7 mouse cellular contexts compared by ENCODE assay signal in genomic region chr11:72214591-72215409, GRCm38 (mm10). TPM values are rescaled to one million over a fixed set of nuclear protein-coding genes. Genes with fewer than 3 reads are reported as not detected.
A peak's percentile ranks its signal among the peaks of the same experiment; 100 is the strongest.
DNase-seq lines count a peak whose midpoint lies in the region; ATAC-seq lines count a peak whose summit lies in the region.

No protein-coding gene starts in this region.

- intact Hi-C loops in left cerebral cortex, postnatal 25 days (cut with DNase I) = no loop called here

- H3K4me1 ChIP-seq in intestine, embryonic 15.5 days (replicated peaks) = peaks cover 4% of the 10 kb centered on the region; the same call in 1 of the 2 replicates
- peaks cover 29% of the 10 kb centered on the region for H3K4me1 ChIP-seq in midbrain, embryonic 10.5 days

- peak; percentile 96 for ATAC-seq in intestine, embryonic 15.5 days

- no peaks in the 10 kb centered on the region for H3K27me3 ChIP-seq in intestine, embryonic 15.5 days (replicated peaks)
- no peaks in the 10 kb centered on the region for H3K27me3 ChIP-seq in midbrain, embryonic 10.5 days (ENCODE audit: low read depth, poor library complexity, severe bottlenecking)

- H3K27ac ChIP-seq in intestine, embryonic 15.5 days = peak overlapping the region; percentile 60
- peak overlapping the region; percentile 90 for H3K27ac ChIP-seq in midbrain, embryonic 10.5 days (replicated peaks)

- H3K4me2 ChIP-seq in intestine, embryonic 15.5 days (replicated peaks) = peak overlapping the region; percentile 95

- H3K9me3 ChIP-seq in intestine, embryonic 15.5 days = no peaks in the 10 kb centered on the region
- H3K9me3 ChIP-seq in midbrain, embryonic 10.5 days (replicated peaks) = no peaks in the 10 kb centered on the region

- peaks cover 14% of the 10 kb centered on the region; the same call in 1 of the 2 replicates for H3K36me3 ChIP-seq in intestine, embryonic 15.5 days
- H3K36me3 ChIP-seq in midbrain, embryonic 10.5 days = peaks cover 36% of the 10 kb centered on the region

- peak overlapping the region; percentile 60 for H3K4me3 ChIP-seq in intestine, embryonic 15.5 days (replicated peaks)
- H3K4me3 ChIP-seq in midbrain, embryonic 10.5 days = peak overlapping the region; percentile 90

- WGBS in intestine, embryonic 15.5 days = under 1% methylated on average over 51 of the region's 51 CpGs
- WGBS in midbrain, embryonic 10.5 days = under 1% methylated on average over 51 of the region's 51 CpGs

- H3K9ac ChIP-seq in intestine, embryonic 15.5 days = peak overlapping the region; percentile 66

- DNase-seq in adrenal gland, adult (ENCODE audit: inconsistent age in 2 of 2, low spot score in 1 of 2) = peak; percentile 96 to 98
- peak; percentile 98 for DNase-seq in embryo, embryonic 10.5 days (ENCODE audit: low spot score)
- peak; percentile 92 for DNase-seq in gastrocnemius, postnatal 25 days
- DNase-seq in left cerebral cortex, postnatal 25 days (ENCODE audit: low spot score in 2 of 2) = peak; percentile 95 to 98
- DNase-seq in midbrain, embryonic 10.5 days (ENCODE audit: low spot score) = peak; percentile 99
- DNase-seq in right cerebral cortex, postnatal 4 days = peak; percentile 98

RNA-seq across cellular contexts. Expression of gene Med31, which starts 0.6 kb away (rescaled TPM):
- 1 to 10 TPM; 5.8 to 7.4 TPM for total RNA-seq in gastrocnemius, postnatal 25 days (2021)
- 33.0 and 34.3 TPM in 2 replicates for polyA plus RNA-seq in intestine, embryonic 15.5 days (2015; fragmentation: Nextera tagmentation; extraction: Ambion mirVana)
- total RNA-seq in left cerebral cortex, postnatal 25 days (2021) = 10 to 100 TPM; 12.1 to 15.9 TPM
- 52.4 and 52.7 TPM in 2 replicates for polyA plus RNA-seq in midbrain, embryonic 10.5 days (2016; fragmentation: Nextera tagmentation; extraction: Ambion mirVana)

RNA-seq across cellular contexts. Expression of gene Txndc17, which starts 7.5 kb away (rescaled TPM):
- 10 to 100 TPM; 27.9 to 28.1 TPM for total RNA-seq in gastrocnemius, postnatal 25 days (2021)
- 340 and 361 TPM in 2 replicates for polyA plus RNA-seq in intestine, embryonic 15.5 days (2015; fragmentation: Nextera tagmentation; extraction: Ambion mirVana)
- 10 to 100 TPM; 30.6 to 32.3 TPM for total RNA-seq in left cerebral cortex, postnatal 25 days (2021)
- polyA plus RNA-seq in midbrain, embryonic 10.5 days (2016; fragmentation: Nextera tagmentation; extraction: Ambion mirVana) = 166 and 185 TPM in 2 replicates

RNA-seq across cellular contexts. Expression of gene 4933427D14Rik, which starts 7.5 kb away (rescaled TPM):
- total RNA-seq in gastrocnemius, postnatal 25 days (2021) = 1 to 10 TPM; 1.9 to 3.0 TPM
- 12.7 and 15.2 TPM in 2 replicates for polyA plus RNA-seq in intestine, embryonic 15.5 days (2015; fragmentation: Nextera tagmentation; extraction: Ambion mirVana)
- total RNA-seq in left cerebral cortex, postnatal 25 days (2021) = 10 to 100 TPM; 29.7 to 30.1 TPM
- 19.0 and 20.2 TPM in 2 replicates for polyA plus RNA-seq in midbrain, embryonic 10.5 days (2016; fragmentation: Nextera tagmentation; extraction: Ambion mirVana)

RNA-seq across cellular contexts. Expression of gene Gm43951, which starts 8.2 kb away (rescaled TPM):
- under 1 TPM; 0.08 to 0.10 TPM for total RNA-seq in gastrocnemius, postnatal 25 days (2021)
- 0.20 and 0.21 TPM in 2 replicates for polyA plus RNA-seq in intestine, embryonic 15.5 days (2015; fragmentation: Nextera tagmentation; extraction: Ambion mirVana)
- 10 to 100 TPM; 11.9 to 13.5 TPM for total RNA-seq in left cerebral cortex, postnatal 25 days (2021)
- polyA plus RNA-seq in midbrain, embryonic 10.5 days (2016; fragmentation: Nextera tagmentation; extraction: Ambion mirVana) = 0.28 and 0.61 TPM in 2 replicates

RNA-seq across cellular contexts. Expression of gene Slc13a5, which starts 52.2 kb away (rescaled TPM):
- total RNA-seq in gastrocnemius, postnatal 25 days (2021) = under 1 TPM in 1 of 2 experiments, not detected in 1; 0.19 TPM
- polyA plus RNA-seq in intestine, embryonic 15.5 days (2015; fragmentation: Nextera tagmentation; extraction: Ambion mirVana) = 0.11 and 0.49 TPM in 2 replicates
- 10 to 100 TPM; 18.0 to 19.6 TPM for total RNA-seq in left cerebral cortex, postnatal 25 days (2021)
- 0.26 and 0.82 TPM in 2 replicates for polyA plus RNA-seq in midbrain, embryonic 10.5 days (2016; fragmentation: Nextera tagmentation; extraction: Ambion mirVana)

Comparison
In these comparisons a context has a peak if more than half of its experiments do, and no peak if none do; other contexts are left out.
1. Peak in every context shown above with its lines: DNase-seq, ATAC-seq, H3K4me3 ChIP-seq and H3K27ac ChIP-seq.
2. RNA of gene 4933427D14Rik, which starts 7.5 kb away (total RNA-seq): 29.7 to 30.1 TPM in left cerebral cortex, postnatal 25 days; 1.9 to 3.0 TPM in gastrocnemius, postnatal 25 days; every median in the first group is over 4 times any median in the second.